Mouse (Mus musculus): ENCODE measurements around the gene Hbs1l. TPM values are rescaled to one million over a fixed set of nuclear protein-coding genes. Genes with fewer than 3 reads are reported as not detected.

The Hbs1l gene
- polyA plus RNA-seq, 1 experiment from 2014 or later, result 92.5 TPM

GRCm38 (mm10) chr10:21349946-21350345 is 54.2 kb downstream of the Hbs1l start:
- Histone ChIP-seq H3K4me3 (ENCODE audit: low read depth, low read length) (no peak overlapping the region), H3K36me3 (ENCODE audit: insufficient read depth) (peaks cover 65% of the 10 kb centered on the region), H3K27ac (ENCODE audit: low read depth) (no peak overlapping the region), H3K4me2 (no peak overlapping the region), H3K27me3 (ENCODE audit: insufficient read depth, low read length) (no peaks in the 10 kb centered on the region), H3K9me3 (ENCODE audit: low read depth, low read length) (no peaks in the 10 kb centered on the region), H3K4me1 (ENCODE audit: insufficient read depth) (no peaks in the 10 kb centered on the region), H3K9ac (no peak overlapping the region)
- ATAC-seq (ENCODE audit: insufficient read depth) (no peak), DNase-seq (no peak)
- 92% methylated on average over 2 of the region's 2 CpGs for WGBS
- no peak for TF ChIP-seq CTCF (IDR thresholded peaks at IDR 0.05; ENCODE audit: low read depth)

GRCm38 (mm10) chr10:21350531-21351515 is 55.0 kb downstream of the Hbs1l start:
- 87% methylated on average over 11 of the region's 11 CpGs for WGBS
- H3K36me3 ChIP-seq (ENCODE audit: insufficient read depth), result peaks cover 64% of the 10 kb centered on the region

GRCm38 (mm10) chr10:21351766-21352165 is 56.0 kb downstream of the Hbs1l start:
- ATAC-seq (ENCODE audit: insufficient read depth) (no peak), DNase-seq (no peak)
- no peaks in the 10 kb centered on the region for H3K27me3 ChIP-seq (ENCODE audit: insufficient read depth, low read length)
- no peak overlapping the region for H3K27ac ChIP-seq (ENCODE audit: low read depth)
- H3K4me2 ChIP-seq, result no peak overlapping the region
- no peaks in the 10 kb centered on the region for H3K4me1 ChIP-seq (ENCODE audit: insufficient read depth)
- no peak overlapping the region for H3K4me3 ChIP-seq (ENCODE audit: low read depth, low read length)
- H3K9me3 ChIP-seq (ENCODE audit: low read depth, low read length), result no peaks in the 10 kb centered on the region
- no peak overlapping the region for H3K9ac ChIP-seq
- TF ChIP-seq CTCF (IDR thresholded peaks at IDR 0.05; ENCODE audit: low read depth), result no peak
- peaks cover 63% of the 10 kb centered on the region for H3K36me3 ChIP-seq (ENCODE audit: insufficient read depth)
- 83% methylated on average over 12 of the region's 12 CpGs for WGBS

More at GRCm38 (mm10) chr10:21350531-21351515, 55.0 kb downstream of the Hbs1l start:
- no peaks in the 10 kb centered on the region for H3K4me1 ChIP-seq (ENCODE audit: insufficient read depth)
- ATAC-seq (ENCODE audit: insufficient read depth) (no peak), DNase-seq (no peak)
- H3K27ac ChIP-seq (ENCODE audit: low read depth), result no peak overlapping the region
- no peak overlapping the region for H3K9ac ChIP-seq
- no peak for TF ChIP-seq CTCF (IDR thresholded peaks at IDR 0.05; ENCODE audit: low read depth)
- H3K4me3 ChIP-seq (ENCODE audit: low read depth, low read length), result no peak overlapping the region
- H3K9me3 ChIP-seq (ENCODE audit: low read depth, low read length), result no peaks in the 10 kb centered on the region
- no peak overlapping the region for H3K4me2 ChIP-seq
- H3K27me3 ChIP-seq (ENCODE audit: insufficient read depth, low read length), result no peaks in the 10 kb centered on the region

GRCm38 (mm10) chr10:21353890-21354289 is 58.1 kb downstream of the Hbs1l start:
- Histone ChIP-seq H3K27me3 (ENCODE audit: insufficient read depth, low read length) (no peaks in the 10 kb centered on the region), H3K4me1 (ENCODE audit: insufficient read depth) (no peaks in the 10 kb centered on the region), H3K9ac (no peak overlapping the region), H3K36me3 (ENCODE audit: insufficient read depth) (peaks cover 64% of the 10 kb centered on the region), H3K4me2 (no peak overlapping the region), H3K27ac (ENCODE audit: low read depth) (no peak overlapping the region), H3K9me3 (ENCODE audit: low read depth, low read length) (no peaks in the 10 kb centered on the region), H3K4me3 (ENCODE audit: low read depth, low read length) (no peak overlapping the region)
- DNase-seq, result no peak
- WGBS, result 54% methylated on average over 5 of the region's 5 CpGs
- no peak for ATAC-seq (ENCODE audit: insufficient read depth)
- TF ChIP-seq CTCF (IDR thresholded peaks at IDR 0.05; ENCODE audit: low read depth), result no peak

GRCm38 (mm10) chr10:21354506-21354905 is 58.7 kb downstream of the Hbs1l start:
- peaks cover 66% of the 10 kb centered on the region for H3K36me3 ChIP-seq (ENCODE audit: insufficient read depth)
- no peak overlapping the region for H3K4me2 ChIP-seq
- WGBS, result 92% methylated on average over 7 of the region's 7 CpGs
- no peak for TF ChIP-seq CTCF (IDR thresholded peaks at IDR 0.05; ENCODE audit: low read depth)
- no peak overlapping the region for H3K27ac ChIP-seq (ENCODE audit: low read depth)
- no peak overlapping the region for H3K9ac ChIP-seq
- H3K9me3 ChIP-seq (ENCODE audit: low read depth, low read length), result no peaks in the 10 kb centered on the region
- H3K4me1 ChIP-seq (ENCODE audit: insufficient read depth), result no peaks in the 10 kb centered on the region
- no peaks in the 10 kb centered on the region for H3K27me3 ChIP-seq (ENCODE audit: insufficient read depth, low read length)
- DNase-seq, result no peak
- no peak overlapping the region for H3K4me3 ChIP-seq (ENCODE audit: low read depth, low read length)
- ATAC-seq (ENCODE audit: insufficient read depth), result no peak

- Histone ChIP-seq H3K9ac (no peak overlapping the region), H3K4me2 (no peak overlapping the region), H3K36me3 (ENCODE audit: insufficient read depth) (peaks cover 60% of the 10 kb centered on the region), H3K27me3 (ENCODE audit: insufficient read depth, low read length) (no peaks in the 10 kb centered on the region), H3K4me3 (ENCODE audit: low read depth, low read length) (no peak overlapping the region), H3K9me3 (ENCODE audit: low read depth, low read length) (no peaks in the 10 kb centered on the region), H3K4me1 (ENCODE audit: insufficient read depth) (no peaks in the 10 kb centered on the region), H3K27ac (ENCODE audit: low read depth) (no peak overlapping the region)
- ATAC-seq (ENCODE audit: insufficient read depth), result no peak
- TF ChIP-seq CTCF (IDR thresholded peaks at IDR 0.05; ENCODE audit: low read depth), result no peak
- 91% methylated on average over 8 of the region's 8 CpGs for WGBS
- DNase-seq, result no peak
Measured at GRCm38 (mm10) chr10:21357986-21358385, 62.2 kb downstream of the Hbs1l start.

GRCm38 (mm10) chr10:21359086-21359485 is 63.3 kb downstream of the Hbs1l start:
- Histone ChIP-seq H3K9me3 (ENCODE audit: low read depth, low read length) (no peaks in the 10 kb centered on the region), H3K36me3 (ENCODE audit: insufficient read depth) (peaks cover 60% of the 10 kb centered on the region), H3K4me2 (no peak overlapping the region), H3K4me3 (ENCODE audit: low read depth, low read length) (no peak overlapping the region), H3K27ac (ENCODE audit: low read depth) (no peak overlapping the region), H3K9ac (no peak overlapping the region), H3K27me3 (ENCODE audit: insufficient read depth, low read length) (no peaks in the 10 kb centered on the region), H3K4me1 (ENCODE audit: insufficient read depth) (no peaks in the 10 kb centered on the region)
- no peak for DNase-seq
- WGBS, result 90% methylated on average over 4 of the region's 4 CpGs
- ATAC-seq (ENCODE audit: insufficient read depth), result no peak
- TF ChIP-seq CTCF (IDR thresholded peaks at IDR 0.05; ENCODE audit: low read depth), result no peak

Data from lung, embryonic 14.5 days (tissue).